Mouse (Mus musculus): ENCODE results near the gene Mpdu1.
"Not testable (repeated sequence)": the region's sequence is repeated elsewhere in the genome, so short reads cannot be mapped to it uniquely, and the experiment has no call there.

GRCm38 (mm10) chr11:69614257-69614588, 48.2 kb downstream of the Mpdu1 start:
- not testable (repeated sequence) for TF ChIP-seq CTCF (IDR thresholded peaks at IDR 0.05; ENCODE audit: borderline replicate concordance, control insufficient read depth, extremely low read depth, insufficient read depth, low read length, poor library complexity); POLR2A (IDR thresholded peaks at IDR 0.05; ENCODE audit: control insufficient read depth, extremely low read depth, insufficient read depth, low read length, poor library complexity)
